Mouse (Mus musculus): ENCODE data around the gene 4933428G20Rik. TPM values are rescaled to one million over a fixed set of nuclear protein-coding genes. Genes with fewer than 3 reads are reported as not detected.
A peak's percentile ranks its signal among the peaks of the same experiment; 100 is the strongest.

Gene 4933428G20Rik
- polyA plus RNA-seq, 1 experiment from 2014 or later: 0.20 TPM

DNA sequence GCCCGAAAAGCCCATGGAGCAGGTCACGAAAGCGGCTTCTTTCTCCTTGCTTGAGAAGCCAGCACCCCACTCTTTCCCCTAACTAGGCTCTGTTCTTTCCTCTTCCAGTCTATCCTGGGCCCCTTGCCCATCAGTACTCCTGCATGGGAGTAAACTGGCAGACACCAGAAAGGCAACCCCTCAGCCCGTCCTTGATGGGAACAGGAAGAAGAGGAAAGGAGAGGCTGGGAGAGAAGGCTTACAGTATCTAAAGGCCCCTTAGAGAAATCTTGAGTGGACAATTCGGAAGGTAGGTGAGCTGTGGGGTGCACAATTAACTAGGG, 35.1 kb upstream of the 4933428G20Rik start:
- Histone ChIP-seq H3K9ac (ENCODE audit: low read depth, low read length) (no peak overlapping the region), H3K4me1 (replicated peaks; ENCODE audit: control insufficient read depth, insufficient read depth, low read length) (peaks cover 21% of the 10 kb centered on the region), H3K4me2 (replicated peaks; ENCODE audit: low read depth, low read length) (no peak overlapping the region), H3K27ac (ENCODE audit: low read depth, low read length) (no peak overlapping the region), H3K4me3 (ENCODE audit: low read depth, low read length) (no peak overlapping the region), H3K27me3 (ENCODE audit: control insufficient read depth, insufficient read depth, low read length) (peaks cover 68% of the 10 kb centered on the region), H3K9me3 (ENCODE audit: control insufficient read depth, low read length) (no peaks in the 10 kb centered on the region), H3K36me3 (ENCODE audit: control insufficient read depth, insufficient read depth, low read length) (no peaks in the 10 kb centered on the region)
- DNase-seq (ENCODE audit: low spot score) (no peak), ATAC-seq (ENCODE audit: low FRiP score) (no peak)
- WGBS: 25% methylated on average over 5 of the region's 5 CpGs

DNA sequence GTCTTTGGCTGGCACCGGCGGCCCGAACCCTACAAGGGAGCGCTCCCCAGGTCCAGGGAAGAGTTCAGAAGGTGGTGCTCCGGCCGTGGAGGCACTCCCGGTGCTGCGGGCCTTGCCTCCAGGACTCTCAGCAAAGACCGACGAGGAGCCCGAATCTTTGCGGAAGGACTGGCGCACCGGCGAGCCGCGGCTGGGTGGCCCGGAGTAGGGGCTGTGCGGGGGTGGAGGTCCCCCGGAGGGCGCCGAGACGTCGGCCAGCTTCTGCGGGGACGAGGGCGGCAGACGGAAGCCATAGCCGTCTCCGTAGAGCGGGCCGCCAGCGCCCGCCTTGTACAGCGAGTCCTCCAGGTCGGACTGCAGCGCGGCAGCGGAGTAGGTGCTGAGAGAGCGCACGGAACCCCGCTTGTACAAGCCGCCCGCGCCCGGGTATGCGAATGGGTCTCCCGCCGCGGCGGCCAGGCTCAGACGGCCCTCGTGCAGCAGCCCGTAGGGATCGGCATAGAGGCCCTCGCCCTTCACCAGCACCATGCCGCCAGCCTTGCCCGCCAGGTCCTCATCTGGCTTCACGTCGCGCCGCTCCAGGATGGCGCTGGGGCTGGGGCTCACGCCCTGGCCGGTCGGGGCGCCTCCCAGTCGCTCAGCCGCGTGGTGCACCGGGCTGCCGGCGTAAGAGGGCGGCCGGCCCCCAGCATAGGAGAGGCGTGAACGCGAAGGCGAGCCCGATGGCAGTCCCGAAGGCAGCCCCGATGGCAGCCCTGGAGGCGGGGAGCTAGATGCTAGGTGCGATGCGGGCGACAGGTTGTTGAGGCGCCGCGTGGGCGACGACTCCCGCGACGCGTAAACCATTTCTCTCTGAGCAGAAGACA, 34.5 kb upstream of the 4933428G20Rik start:
- peaks cover 21% of the 10 kb centered on the region for H3K4me1 ChIP-seq (replicated peaks; ENCODE audit: control insufficient read depth, insufficient read depth, low read length)
- H3K4me3 ChIP-seq (ENCODE audit: low read depth, low read length): peak overlapping the region; percentile 22
- H3K27ac ChIP-seq (ENCODE audit: low read depth, low read length): no peak overlapping the region
- H3K36me3 ChIP-seq (ENCODE audit: control insufficient read depth, insufficient read depth, low read length): no peaks in the 10 kb centered on the region
- H3K9ac ChIP-seq (ENCODE audit: low read depth, low read length): peak overlapping the region; percentile 23; the same call in 1 of the 2 replicates
- DNase-seq (ENCODE audit: low spot score) (peak; percentile 65), ATAC-seq (ENCODE audit: low FRiP score) (no peak)
- WGBS: 2% methylated on average over 94 of the region's 95 CpGs
- H3K9me3 ChIP-seq (ENCODE audit: control insufficient read depth, low read length): no peaks in the 10 kb centered on the region
- H3K4me2 ChIP-seq (replicated peaks; ENCODE audit: low read depth, low read length): peak overlapping the region; percentile 20
- peaks cover 68% of the 10 kb centered on the region for H3K27me3 ChIP-seq (ENCODE audit: control insufficient read depth, insufficient read depth, low read length)

GRCm38 (mm10) chr11:97533653-97534052, 33.5 kb upstream of the 4933428G20Rik start:
- no peak overlapping the region for H3K9ac ChIP-seq (ENCODE audit: low read depth, low read length)
- H3K4me1 ChIP-seq (replicated peaks; ENCODE audit: control insufficient read depth, insufficient read depth, low read length): peaks cover 18% of the 10 kb centered on the region; the same call in 1 of the 2 replicates
- H3K27me3 ChIP-seq (ENCODE audit: control insufficient read depth, insufficient read depth, low read length): peaks cover 68% of the 10 kb centered on the region
- ATAC-seq (ENCODE audit: low FRiP score): no peak
- no peak overlapping the region for H3K4me3 ChIP-seq (ENCODE audit: low read depth, low read length)
- no peak overlapping the region for H3K4me2 ChIP-seq (replicated peaks; ENCODE audit: low read depth, low read length)
- no peak overlapping the region for H3K27ac ChIP-seq (ENCODE audit: low read depth, low read length)
- no peaks in the 10 kb centered on the region for H3K9me3 ChIP-seq (ENCODE audit: control insufficient read depth, low read length)
- no peaks in the 10 kb centered on the region for H3K36me3 ChIP-seq (ENCODE audit: control insufficient read depth, insufficient read depth, low read length)
- peak; percentile 20 for DNase-seq (ENCODE audit: low spot score)
- 19% methylated on average over 6 of the region's 7 CpGs for WGBS

- H3K27ac ChIP-seq (ENCODE audit: low read depth, low read length): no peak overlapping the region
- H3K27me3 ChIP-seq (ENCODE audit: control insufficient read depth, insufficient read depth, low read length): peaks cover 67% of the 10 kb centered on the region
- H3K4me3 ChIP-seq (ENCODE audit: low read depth, low read length): no peak overlapping the region
- H3K4me2 ChIP-seq (replicated peaks; ENCODE audit: low read depth, low read length): peak overlapping the region; percentile 30
- 5% methylated on average over 16 of the region's 20 CpGs for WGBS
- H3K4me1 ChIP-seq (replicated peaks; ENCODE audit: control insufficient read depth, insufficient read depth, low read length): peaks cover 18% of the 10 kb centered on the region; the same call in 1 of the 2 replicates
- H3K36me3 ChIP-seq (ENCODE audit: control insufficient read depth, insufficient read depth, low read length): no peaks in the 10 kb centered on the region
- ATAC-seq (ENCODE audit: low FRiP score) (peak; percentile 33; the same call in 1 of the 2 replicates), DNase-seq (ENCODE audit: low spot score) (peak; percentile 60)
- no peaks in the 10 kb centered on the region for H3K9me3 ChIP-seq (ENCODE audit: control insufficient read depth, low read length)
- H3K9ac ChIP-seq (ENCODE audit: low read depth, low read length): no peak overlapping the region
Measured at GRCm38 (mm10) chr11:97532950-97533582, 32.9 kb upstream of the 4933428G20Rik start.

DNA sequence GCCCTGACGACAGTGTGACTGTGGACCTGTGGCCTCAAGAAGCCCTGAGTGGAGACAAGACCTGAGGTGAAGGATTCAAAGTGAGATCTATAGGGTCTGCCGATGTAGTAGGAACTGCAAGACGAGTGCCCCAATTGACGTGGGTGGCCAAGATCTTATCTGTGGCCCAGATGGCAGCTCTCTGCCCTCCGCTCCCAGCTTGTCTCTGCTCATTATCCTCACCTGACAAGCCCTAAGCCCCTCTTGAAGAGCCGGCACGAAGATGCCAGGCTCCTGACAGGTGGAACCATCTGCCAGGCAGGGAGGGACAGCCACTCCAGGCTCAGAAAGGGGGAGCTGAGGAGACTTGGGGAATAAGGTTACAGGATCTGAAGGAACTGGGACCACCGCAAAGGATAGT, 32.2 kb upstream of the 4933428G20Rik start:
- 20% methylated on average over 8 of the region's 8 CpGs for WGBS
- ATAC-seq (ENCODE audit: low FRiP score): 0 out of 2 replicates have a peak, but pooled peaks have one; percentile 3
- H3K4me3 ChIP-seq (ENCODE audit: low read depth, low read length): peak overlapping the region; percentile 39; the same call in 1 of the 2 replicates

GRCm38 (mm10) chr11:97531381-97532260, 31.5 kb upstream of the 4933428G20Rik start:
- Histone ChIP-seq H3K27me3 (ENCODE audit: control insufficient read depth, insufficient read depth, low read length) (peaks cover 53% of the 10 kb centered on the region), H3K4me1 (replicated peaks; ENCODE audit: control insufficient read depth, insufficient read depth, low read length) (peaks cover 18% of the 10 kb centered on the region; the same call in 1 of the 2 replicates)

More for the DNA sequence above, 32.2 kb upstream of the 4933428G20Rik start:
- Histone ChIP-seq H3K9ac (ENCODE audit: low read depth, low read length) (no peak overlapping the region), H3K27ac (ENCODE audit: low read depth, low read length) (no peak overlapping the region), H3K27me3 (ENCODE audit: control insufficient read depth, insufficient read depth, low read length) (peaks cover 60% of the 10 kb centered on the region), H3K4me2 (replicated peaks; ENCODE audit: low read depth, low read length) (peak overlapping the region; percentile 89; the same call in 1 of the 2 replicates), H3K9me3 (ENCODE audit: control insufficient read depth, low read length) (no peaks in the 10 kb centered on the region), H3K36me3 (ENCODE audit: control insufficient read depth, insufficient read depth, low read length) (no peaks in the 10 kb centered on the region), H3K4me1 (replicated peaks; ENCODE audit: control insufficient read depth, insufficient read depth, low read length) (peaks cover 18% of the 10 kb centered on the region; the same call in 1 of the 2 replicates)
- DNase-seq (ENCODE audit: low spot score): peak; percentile 27

GRCm38 (mm10) chr11:97530961-97531360, 30.8 kb upstream of the 4933428G20Rik start:
- no peaks in the 10 kb centered on the region for H3K9me3 ChIP-seq (ENCODE audit: control insufficient read depth, low read length)
- WGBS: 71% methylated on average over 5 of the region's 5 CpGs
- no peak overlapping the region for H3K4me2 ChIP-seq (replicated peaks; ENCODE audit: low read depth, low read length)
- peaks cover 46% of the 10 kb centered on the region for H3K27me3 ChIP-seq (ENCODE audit: control insufficient read depth, insufficient read depth, low read length)
- ATAC-seq (ENCODE audit: low FRiP score) (no peak), DNase-seq (ENCODE audit: low spot score) (no peak)
- no peak overlapping the region for H3K27ac ChIP-seq (ENCODE audit: low read depth, low read length)
- no peak overlapping the region for H3K4me3 ChIP-seq (ENCODE audit: low read depth, low read length)
- H3K9ac ChIP-seq (ENCODE audit: low read depth, low read length): no peak overlapping the region
- no peaks in the 10 kb centered on the region for H3K36me3 ChIP-seq (ENCODE audit: control insufficient read depth, insufficient read depth, low read length)
- peaks cover 18% of the 10 kb centered on the region; the same call in 1 of the 2 replicates for H3K4me1 ChIP-seq (replicated peaks; ENCODE audit: control insufficient read depth, insufficient read depth, low read length)

More at GRCm38 (mm10) chr11:97531381-97532260, 31.5 kb upstream of the 4933428G20Rik start:
- Histone ChIP-seq H3K4me3 (ENCODE audit: low read depth, low read length) (peak overlapping the region; percentile 39), H3K9ac (ENCODE audit: low read depth, low read length) (peak overlapping the region; percentile 45; the same call in 1 of the 2 replicates), H3K4me2 (replicated peaks; ENCODE audit: low read depth, low read length) (peak overlapping the region; percentile 89), H3K36me3 (ENCODE audit: control insufficient read depth, insufficient read depth, low read length) (no peaks in the 10 kb centered on the region), H3K9me3 (ENCODE audit: control insufficient read depth, low read length) (no peaks in the 10 kb centered on the region), H3K27ac (ENCODE audit: low read depth, low read length) (no peak overlapping the region)
- ATAC-seq (ENCODE audit: low FRiP score) (peak; percentile 55), DNase-seq (ENCODE audit: low spot score) (peak; percentile 95)
- WGBS: 7% methylated on average over 46 of the region's 46 CpGs

- Histone ChIP-seq H3K27ac (ENCODE audit: low read depth, low read length) (no peak overlapping the region), H3K27me3 (ENCODE audit: control insufficient read depth, insufficient read depth, low read length) (peaks cover 37% of the 10 kb centered on the region), H3K4me1 (replicated peaks; ENCODE audit: control insufficient read depth, insufficient read depth, low read length) (peaks cover 16% of the 10 kb centered on the region; the same call in 1 of the 2 replicates), H3K36me3 (ENCODE audit: control insufficient read depth, insufficient read depth, low read length) (no peaks in the 10 kb centered on the region), H3K4me3 (ENCODE audit: low read depth, low read length) (no peak overlapping the region), H3K4me2 (replicated peaks; ENCODE audit: low read depth, low read length) (no peak overlapping the region), H3K9me3 (ENCODE audit: control insufficient read depth, low read length) (no peaks in the 10 kb centered on the region), H3K9ac (ENCODE audit: low read depth, low read length) (no peak overlapping the region)
- WGBS: 95% methylated on average over 6 of the region's 6 CpGs
- DNase-seq (ENCODE audit: low spot score) (no peak), ATAC-seq (ENCODE audit: low FRiP score) (no peak)
Measured at GRCm38 (mm10) chr11:97530069-97530468, 29.9 kb upstream of the 4933428G20Rik start.
